Mouse (Mus musculus) olfactory bulb, adult 2 months (tissue): Measurements from ENCODE around the gene Rin3.

Experiments used
- CTCF ChIP-seq: fragments of 200-500 bp; IDR thresholded peaks from 2 replicates; pipeline ENCODE4 v1.5.1; 2012; ENCODE audit warnings: low read depth, mild to moderate bottlenecking, low read length, moderate library complexity; ENCODE audit not compliant: insufficient read depth
- POLR2A ChIP-seq: fragments of 200-500 bp; IDR thresholded peaks from 2 replicates; pipeline ENCODE4 v1.6.1; 2012; ENCODE audit warnings: mild to moderate bottlenecking, low read depth, low read length, moderate library complexity; ENCODE audit not compliant: insufficient read depth

GRCm38 (mm10) chr12:102395998-102396991 lies 113.4 kb downstream of the Rin3 start:
- TF ChIP-seq CTCF, result no peak
- no peak for TF ChIP-seq POLR2A
